Mouse (Mus musculus) heart, adult 11 months (tissue): ENCODE results near the gene Ogfr.

ENCODE experiments used
- DNase-seq: peaks from one replicate; pipeline ENCODE4 v3.0.0; 2022

Gene Ogfr

DNA sequence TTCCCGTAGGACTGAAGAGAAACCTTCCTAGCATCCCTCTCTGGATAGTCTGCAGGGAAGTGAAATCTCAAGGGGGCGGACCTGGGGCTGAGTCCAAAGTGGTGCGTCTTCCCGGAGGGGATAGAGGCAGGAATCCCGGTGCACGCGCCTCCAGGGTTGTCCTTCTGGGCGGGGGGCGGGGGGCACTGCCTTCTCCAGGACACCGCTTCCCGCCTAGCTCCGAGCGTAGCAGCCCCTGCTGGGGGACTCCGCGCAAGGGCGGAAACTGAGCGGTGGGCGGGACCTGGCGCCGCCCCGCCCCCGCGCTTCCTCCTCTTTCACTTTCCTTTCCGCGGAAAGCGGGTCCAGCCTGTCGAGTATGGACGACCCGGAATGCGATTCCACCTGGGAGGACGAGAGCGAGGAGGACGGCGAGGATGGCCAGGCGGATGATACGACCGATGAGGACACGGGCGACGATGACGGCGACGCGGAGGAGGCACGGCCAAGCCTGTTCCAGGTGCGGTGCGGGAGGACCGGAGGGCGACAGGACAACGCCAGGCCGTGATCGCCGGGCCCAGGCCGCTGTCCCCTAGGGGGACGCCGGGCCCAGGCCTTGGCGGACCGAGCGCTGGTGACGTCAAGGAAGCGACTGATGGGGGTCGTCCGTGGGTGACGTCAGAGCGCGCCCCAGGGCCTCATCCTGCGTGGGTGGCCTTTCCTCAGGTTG is at the start of gene Ogfr:
Gene Ogfr (plus strand): TSS at position 123 of the 709 bp plus-strand sequence.
- peak; percentile 99 for DNase-seq

DNA sequence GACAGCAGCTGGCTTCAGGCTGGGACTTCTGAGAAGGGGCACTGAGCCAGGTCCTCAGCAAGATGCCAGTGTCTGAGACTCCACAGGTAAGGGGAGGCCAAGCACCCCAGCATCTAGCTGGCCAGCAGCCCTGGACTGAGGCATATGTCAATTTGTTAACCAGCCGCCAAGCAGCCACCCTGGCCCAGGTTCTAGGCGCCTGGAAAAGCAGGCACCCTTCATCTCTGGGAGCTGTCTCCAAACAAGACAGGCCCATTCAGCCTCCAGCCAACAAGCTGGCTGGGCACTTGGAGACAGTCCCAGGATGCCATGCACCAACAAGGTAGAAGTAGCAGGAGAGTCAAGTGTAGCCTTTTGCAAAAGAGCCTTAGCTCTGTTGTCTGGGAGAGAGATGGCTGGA is 45.4 kb upstream of the Ogfr start:
- DNase-seq: peak; percentile 82

DNA sequence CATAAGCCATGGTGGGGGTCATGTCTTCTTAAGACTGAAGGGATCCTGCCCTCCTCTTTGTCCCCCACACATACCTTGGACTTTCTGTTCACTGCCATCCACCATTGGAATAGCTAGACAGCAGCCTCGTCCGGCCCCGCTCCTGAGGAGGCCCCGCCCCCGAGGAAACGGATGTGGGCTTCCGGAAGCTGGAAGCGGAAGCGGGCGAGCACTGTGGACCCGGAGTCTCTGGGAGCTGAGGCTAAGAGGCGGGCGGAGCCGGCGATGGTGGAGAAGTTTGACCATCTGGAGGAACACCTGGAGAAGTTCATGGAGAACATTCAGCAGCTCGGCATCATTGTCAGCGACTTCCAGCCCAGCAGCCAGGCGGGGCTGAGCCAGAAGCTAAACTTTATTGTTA is 44.0 kb upstream of the Ogfr start:
- DNase-seq: no peak

DNA sequence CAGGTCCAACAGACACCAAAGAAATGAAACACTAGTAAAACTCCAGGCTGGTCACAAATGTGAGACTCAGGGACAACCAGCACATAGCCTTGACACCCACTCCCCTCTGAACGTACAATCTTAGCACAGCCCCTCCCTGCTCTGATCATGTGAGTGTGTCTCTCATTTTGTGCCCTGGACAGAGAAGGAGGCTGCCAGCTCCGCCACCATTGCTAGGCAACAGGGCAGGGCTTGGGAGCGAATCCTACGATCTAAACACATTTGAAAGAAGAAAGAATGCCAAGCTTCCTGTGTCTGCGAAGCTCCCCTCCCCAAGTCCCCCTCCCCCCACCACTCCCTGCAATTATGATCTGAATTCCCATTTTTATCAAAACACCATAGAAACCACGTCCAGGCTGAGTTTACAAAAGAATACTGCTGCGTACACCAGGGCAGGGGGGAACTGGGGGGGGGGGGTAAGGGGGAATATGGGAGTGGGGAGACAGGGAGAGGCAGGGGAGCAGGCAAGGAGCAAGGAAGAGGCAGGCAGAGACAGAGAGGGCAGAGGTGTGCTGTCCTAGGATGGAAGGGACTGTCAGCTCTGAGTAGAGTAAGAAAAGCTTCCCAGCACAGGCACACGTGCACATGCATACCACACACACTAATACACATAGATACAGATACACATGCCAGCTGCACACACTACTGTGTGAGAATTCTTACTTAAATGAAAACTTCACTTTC is 41.5 kb upstream of the Ogfr start:
- DNase-seq: no peak

DNA sequence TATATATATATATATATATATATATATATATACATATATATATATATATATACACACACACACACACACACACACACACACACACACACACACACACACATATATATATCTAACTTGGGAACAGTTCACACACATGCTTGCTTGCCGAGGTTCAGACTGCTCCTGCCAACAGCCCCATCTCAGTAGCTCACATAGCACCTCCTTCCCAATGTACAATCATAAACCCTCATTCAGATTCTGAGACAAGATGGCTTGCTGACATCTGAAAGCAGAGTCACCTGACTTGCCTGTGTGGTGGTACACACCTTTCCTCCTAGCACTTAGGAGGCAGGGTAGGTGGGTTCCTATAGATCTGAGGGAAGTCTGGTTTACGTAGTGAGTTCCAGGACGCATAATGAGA is 36.7 kb upstream of the Ogfr start:
- no peak for DNase-seq

DNA sequence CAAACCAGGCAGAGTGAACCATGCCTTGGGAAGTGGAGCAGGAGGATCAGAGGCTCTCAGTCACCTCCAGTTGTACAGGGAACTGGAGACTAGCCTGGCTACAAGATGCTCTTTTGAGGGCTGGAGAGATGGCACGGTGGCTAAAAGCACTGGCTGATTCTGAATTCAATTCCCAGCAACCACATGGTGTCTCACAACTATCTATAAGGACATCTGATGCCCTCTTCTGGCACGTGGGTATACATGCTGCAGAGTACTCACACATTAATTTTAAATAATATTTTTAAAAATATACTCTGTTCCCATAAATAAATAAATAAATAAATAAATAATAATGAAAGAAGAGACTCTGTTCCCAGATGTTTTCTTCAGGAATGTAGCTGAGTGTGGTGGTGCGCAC is 33.8 kb upstream of the Ogfr start:
- no peak for DNase-seq

DNA sequence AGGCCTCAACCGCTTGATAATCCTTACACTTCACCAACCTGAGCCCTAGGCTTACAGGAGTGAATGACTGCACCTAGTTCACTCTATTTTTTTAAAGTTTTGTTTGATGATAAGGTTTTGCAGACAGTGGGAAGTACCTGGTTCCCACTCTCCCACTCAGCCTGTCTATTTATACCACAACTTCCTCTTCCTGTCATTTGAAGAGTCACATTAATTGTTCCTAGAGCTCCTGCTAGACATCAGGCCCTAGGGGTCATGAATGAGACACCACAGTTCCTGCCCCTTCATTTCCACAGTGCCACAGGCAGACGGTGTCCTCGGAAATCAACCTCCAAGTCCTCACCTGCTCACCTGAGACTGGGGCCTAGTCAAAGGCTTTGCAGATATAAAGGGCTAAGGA is 32.6 kb upstream of the Ogfr start:
- no peak for DNase-seq

DNA sequence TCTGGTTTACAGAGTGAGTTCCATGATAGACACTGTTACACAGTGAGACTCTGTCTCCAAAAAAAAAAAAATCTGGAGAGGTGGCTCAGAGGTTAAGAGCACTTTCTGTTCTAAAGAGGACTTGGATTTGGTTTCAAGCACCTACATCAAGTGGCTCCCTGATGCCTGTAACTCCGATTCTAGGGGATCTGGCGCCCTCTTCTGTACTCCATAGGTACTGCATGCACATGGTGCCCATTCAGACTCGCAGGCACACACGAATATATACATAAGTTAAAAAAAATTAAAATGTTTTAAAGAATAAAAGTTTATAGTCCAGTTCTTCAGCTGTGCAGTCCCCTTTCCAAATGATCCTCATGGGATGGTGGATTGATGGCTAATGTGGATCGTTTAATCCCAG is 28.8 kb upstream of the Ogfr start:
- DNase-seq: no peak

DNA sequence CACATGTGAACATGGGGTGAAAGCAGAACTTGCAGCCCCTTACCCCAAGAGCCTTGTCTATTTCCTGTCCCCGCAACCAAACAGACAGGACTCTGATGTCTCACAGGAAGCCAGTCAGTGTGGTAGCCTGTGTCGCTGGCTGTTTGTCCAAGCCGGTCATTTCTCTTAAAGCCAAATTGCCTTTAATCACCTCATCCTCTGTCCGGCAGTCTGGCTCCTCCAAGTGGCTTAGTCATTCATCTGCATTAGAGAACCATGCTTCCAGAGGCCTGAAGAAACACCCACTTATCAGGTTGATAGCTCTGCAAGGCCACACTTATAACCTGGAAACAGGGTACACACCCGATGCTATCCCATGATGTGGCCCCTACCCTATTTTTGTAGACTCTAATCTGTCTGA is 26.9 kb upstream of the Ogfr start:
- DNase-seq: no peak

DNA sequence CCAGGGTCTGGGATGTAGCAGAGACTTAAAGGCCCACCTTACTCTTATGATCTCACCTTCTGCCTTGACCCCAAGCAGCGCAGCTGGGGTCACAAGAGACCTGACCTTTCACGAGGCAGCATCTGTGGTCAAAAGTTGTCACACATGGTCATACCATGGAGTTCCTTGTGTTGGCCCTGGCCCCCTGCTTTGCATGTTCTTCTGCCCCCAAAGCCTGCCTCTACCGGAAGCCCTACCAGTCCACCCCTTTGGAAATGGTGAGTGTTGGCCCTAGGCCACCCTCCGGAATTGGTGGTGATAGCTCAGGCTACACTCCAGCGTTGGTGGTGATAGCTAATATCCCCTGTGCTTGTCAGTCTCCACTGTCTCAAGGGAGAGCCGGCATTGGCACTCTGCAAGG is 25.7 kb upstream of the Ogfr start:
- peak; percentile 76 for DNase-seq

DNA sequence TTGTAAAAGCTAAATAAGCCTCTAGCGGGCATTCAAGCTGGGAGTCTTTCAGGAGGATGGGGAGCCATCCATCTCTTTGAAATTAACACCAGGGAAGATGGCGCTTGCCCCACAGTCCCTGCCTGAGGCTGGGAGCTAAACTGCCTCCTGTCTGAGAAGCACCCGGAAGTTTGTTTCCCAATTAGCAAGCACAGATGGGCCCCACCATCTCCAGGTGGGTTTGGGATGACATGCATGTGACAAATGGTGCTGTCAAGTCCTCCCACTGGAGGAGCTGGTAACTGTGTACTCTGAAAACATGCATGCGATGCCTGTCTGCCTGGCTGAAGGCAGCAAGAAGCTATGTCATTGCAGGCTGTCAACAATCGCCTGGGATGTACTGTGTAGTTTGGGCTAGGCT is 25.2 kb upstream of the Ogfr start:
- no peak for DNase-seq

DNA sequence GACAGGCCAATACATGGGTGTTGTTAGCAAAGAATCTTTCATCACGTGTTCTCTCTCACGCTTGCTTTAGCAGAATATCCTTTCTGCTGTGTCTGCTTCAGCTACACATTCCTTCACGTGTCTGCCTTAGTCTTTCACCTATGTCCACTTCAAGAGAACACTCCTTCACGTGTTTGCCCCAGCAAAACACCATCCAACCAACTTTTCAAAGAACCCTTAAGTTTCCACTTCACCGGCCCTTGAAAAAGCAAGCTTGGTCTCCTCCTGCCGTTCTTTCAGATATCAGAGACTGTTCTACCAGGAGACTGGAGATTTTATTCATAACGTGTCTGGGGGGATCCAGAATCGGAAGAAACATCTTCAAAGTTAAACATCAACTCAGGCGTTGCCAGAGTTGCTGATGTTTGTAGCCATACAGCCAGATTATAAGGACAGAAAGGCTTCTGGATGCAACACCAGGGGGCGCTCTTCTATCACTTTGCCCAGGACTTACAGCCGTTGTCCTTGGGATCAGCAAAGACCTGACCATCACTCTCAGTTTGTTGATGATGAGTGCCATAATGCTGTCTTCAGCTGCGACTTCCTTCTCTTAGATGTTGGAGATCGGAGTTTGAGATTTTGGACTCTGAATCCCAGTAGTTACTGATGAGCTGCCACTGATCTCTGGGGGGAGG is 22.7 kb upstream of the Ogfr start:
- DNase-seq: peak; percentile 83

DNA sequence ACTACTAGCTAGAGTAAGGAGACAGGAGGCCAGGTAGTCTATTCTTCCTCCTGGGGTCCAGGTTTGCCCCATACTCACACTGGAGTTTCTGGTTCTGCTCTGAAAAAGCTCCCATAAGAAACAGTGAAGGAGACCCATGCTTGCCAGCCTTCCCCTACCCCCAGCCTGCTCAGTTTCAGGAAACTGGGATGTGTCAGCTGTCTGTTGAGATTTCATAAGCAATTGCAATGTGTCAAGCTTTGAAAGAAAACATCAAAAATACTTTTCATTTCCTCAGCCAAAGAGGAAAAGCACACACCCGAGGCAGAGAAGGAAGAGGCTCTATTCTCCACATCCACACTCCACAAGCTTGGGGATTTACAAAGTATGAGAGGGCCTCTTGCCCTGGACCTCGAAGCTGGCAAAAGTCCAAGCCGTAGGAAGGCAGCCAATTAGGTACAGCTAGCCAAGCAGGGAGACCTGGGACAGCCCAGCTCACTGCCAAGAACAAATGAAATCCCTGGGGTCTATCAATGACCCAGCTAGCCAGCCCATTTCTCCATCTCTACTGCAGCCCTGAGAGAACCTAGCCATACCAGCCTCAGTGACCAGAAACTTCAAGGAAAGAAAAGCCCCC is 19.9 kb upstream of the Ogfr start:
- peak; percentile 98 for DNase-seq

DNA sequence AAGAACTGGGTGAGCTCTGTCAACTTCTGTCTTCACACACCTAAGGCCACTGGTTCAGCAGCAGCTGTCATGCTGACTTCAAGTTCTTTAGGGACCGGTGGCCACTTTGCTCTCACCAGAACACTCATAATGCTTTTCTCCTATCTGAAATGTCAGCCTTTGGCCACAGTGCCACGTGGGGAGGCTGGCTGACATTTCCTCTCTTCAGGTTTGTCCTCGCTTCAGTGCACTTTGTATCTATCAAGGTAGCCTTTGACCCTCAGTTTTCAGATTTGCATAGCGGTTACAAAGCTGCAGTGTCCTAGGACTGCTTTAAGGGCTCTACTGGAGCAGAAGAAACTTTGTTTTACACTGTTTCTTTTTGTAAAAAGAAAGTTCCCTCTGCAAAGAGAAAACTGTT is 12.6 kb upstream of the Ogfr start:
- DNase-seq: no peak

DNA sequence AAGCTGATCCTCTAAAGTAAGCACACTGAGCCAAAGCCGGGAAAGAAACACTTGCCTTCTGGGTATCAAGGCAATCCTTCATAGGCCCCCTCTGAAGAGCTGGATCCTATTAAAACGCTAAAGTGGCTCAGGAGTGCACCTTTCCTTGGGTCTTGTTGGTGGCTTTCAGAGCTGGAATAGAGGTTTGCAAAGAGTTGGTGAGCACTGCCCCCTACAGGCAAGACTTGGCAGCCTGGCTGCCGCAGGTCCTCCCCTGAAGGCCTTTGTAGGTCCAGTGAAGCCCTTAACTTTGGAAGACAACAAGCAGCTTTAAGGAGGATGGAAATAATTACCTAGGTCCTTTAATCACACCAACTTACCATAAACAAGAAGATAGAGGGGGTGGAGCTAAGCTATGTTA is 10.4 kb upstream of the Ogfr start:
- no peak for DNase-seq

DNA sequence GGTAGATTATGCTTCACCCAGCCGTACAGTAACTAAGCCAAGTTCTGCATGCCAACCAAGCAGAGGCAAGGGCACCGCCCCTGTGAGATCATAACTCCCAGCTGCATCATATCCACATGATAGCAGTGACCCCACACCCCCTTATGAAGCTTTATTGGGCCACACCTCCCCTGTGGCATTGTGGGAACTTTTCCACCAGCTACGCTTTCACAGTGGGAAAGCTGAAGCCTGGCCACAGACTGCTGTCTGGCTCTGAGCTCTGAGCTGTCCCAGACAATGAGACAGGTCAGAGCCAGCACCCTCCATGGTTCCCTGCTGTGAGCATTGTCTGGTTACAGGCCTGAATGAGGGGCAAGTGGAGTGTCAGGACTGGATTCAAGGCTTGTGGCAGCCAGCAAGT is 8.0 kb upstream of the Ogfr start, which contains the start of gene Mrgbp:
Gene Mrgbp (plus strand): TSS at position 303 of the 400 bp plus-strand sequence.
- DNase-seq: peak; percentile 94

DNA sequence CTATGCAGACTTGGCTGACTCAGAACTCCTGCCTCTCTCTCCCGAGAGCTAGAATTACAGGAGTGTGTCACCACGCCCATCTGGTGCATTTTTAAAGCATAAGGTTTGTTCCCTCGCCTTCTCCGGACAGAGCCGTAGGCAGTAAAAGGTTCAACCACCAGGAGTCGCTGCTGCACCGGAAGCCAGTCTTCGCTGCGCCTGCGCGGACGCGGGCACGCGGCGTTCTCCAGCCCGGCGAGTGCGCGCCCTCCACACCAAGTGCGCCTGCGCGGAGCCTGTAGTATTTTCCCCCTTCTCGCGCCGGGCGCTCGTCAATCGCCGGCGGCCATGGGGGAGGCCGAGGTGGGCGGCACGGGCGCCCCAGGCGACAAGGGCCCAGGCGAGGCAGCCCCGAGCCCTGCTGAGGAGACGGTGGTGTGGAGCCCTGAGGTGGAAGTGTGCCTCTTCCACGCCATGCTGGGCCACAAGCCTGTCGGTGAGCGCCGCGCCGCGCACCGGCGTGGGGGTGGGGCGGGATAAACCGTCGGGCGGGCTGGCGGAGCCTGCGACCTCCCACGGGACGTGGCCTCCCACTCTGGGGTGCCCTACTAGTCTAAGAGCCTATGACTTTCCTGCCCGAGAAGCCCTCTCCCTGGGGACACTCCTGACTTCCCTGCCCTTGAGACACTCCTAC is 6.4 kb upstream of the Ogfr start:
- peak; percentile 99 for DNase-seq

DNA sequence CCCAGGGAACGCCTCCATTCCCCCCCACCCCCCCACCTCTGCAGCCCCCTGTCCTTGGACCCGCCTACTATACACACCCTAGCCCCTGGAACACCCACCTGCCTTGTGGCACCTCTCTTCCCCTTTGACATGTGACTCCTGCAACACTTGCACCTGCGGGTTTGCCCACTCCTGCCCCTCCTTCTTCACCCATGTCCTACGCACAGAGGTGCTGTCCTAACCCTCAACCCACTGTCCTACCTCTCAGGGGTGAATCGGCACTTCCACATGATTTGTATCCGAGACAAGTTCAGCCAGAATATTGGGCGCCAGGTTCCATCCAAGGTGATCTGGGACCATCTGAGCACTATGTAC is 5.9 kb upstream of the Ogfr start:
- peak; percentile 94 for DNase-seq

DNA sequence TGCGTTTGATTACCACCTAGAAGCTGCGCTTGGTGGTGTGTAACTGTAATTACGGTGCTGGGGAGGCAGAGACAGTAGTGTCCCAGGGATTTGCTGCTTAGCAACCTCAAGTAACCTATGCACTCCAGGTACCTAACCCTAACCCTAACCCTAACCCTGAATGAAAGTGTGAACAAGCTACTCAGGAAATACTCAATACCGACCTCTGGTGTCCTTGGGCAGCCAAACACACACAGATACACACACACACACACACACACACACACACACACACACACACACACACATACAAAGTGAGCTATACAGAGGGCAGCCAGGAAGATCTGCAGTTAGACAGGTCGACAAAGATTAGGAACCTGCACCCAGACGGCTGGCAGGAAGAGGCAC is 316 bp upstream of the Ogfr start:
- no peak for DNase-seq

DNA sequence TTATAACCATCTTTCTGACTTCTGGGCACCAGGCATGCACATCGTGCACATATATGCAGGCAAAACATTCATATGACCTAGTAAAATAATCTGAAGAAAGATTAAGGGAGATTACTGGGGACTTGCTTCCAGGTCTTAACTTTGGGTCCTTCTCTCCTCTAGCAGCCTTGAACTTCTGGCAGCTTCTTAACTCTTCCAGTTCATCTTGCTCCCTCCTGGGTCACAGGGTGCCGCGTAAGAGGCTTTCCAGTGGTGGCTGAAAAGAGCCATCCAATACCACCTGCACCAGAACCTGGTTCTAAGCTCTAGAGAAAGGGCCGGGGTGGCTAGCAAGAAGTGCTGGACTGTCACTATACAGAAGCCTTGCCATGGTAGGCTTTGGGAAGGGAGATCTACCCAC is 8.4 kb downstream of the Ogfr start, which contains the start of gene Col9a3:
Gene Col9a3 (plus strand): TSS at position 301 of the 400 bp plus-strand sequence.
- no peak for DNase-seq

DNA sequence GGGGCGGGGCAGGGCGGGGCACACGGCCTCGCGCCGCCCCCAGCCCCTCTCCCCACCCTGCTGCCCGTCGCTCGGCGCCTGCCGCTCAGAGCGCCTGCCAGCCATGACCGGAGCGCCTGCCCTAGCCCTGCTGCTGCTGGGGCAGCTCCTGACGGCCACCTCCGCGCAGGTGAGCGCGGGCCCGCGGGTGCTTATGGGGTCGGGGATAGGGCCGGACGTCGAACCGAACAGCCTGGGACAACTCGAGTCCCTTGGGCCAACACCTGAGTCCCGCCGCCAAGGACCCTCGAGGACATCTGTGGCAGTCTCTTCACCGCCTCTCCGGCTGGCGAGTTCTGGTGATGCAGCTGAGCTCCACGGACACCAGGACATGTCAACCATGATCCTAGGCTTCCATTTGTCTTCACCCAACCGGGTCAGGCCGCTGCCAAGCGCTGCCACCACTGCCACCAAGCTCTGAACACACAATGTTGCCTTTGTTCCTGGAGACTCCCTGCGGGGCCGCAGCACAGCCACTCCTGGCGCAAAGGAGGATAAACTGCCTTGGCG is 9.2 kb downstream of the Ogfr start:
- DNase-seq: no peak

DNA sequence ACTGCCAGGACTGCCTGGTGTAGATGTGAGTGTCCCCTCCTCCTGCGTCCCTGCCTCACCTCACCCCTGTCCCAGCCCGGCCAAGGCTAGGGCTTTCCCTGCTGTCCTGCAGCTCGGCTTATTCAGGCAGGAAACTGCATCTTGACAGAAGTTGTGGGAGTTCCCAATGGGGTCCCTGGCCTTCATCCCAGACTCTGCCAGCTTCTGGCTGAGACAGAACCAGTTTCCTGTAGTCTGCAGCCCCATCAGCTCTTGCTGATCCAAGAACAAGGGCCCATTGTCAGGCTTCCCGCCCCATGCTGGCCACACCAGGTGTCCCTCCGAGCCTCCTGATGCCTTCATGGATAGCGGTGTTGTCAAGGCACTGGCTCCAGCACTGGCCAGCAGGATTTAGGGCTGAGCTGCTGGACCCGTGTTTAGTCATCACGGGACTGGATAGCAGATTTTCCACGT is 11.6 kb downstream of the Ogfr start:
- no peak for DNase-seq

DNA sequence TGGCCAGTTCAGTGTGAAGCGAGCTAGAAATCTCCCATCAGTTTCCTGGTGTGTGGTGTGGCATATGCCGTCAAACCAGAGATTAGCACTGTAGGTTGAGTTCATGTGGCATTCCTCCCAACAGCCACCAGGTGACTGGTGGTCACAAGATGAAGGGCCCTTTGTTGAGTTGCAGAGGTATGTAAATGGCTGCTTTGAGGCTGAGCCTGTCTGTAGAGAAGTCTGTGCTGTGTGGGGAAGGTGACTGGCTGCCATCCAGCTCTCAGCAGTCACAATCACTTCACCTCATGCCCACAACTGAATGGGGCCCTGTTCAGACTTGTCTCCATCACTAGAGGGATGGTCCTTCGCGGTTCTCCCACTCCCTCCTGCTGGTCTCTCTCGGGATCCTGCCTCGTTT is 15.7 kb downstream of the Ogfr start:
- no peak for DNase-seq
